Mouse (Mus musculus): Measurements from ENCODE around the gene Rnf126.

GRCm38 (mm10) chr10:79762875-79763274 lies 3.9 kb downstream of the Rnf126 start:
- TF ChIP-seq CTCF (IDR thresholded peaks at IDR 0.05; ENCODE audit: control insufficient read depth, insufficient read depth, low read length) = no peak
- TF ChIP-seq POLR2A (IDR thresholded peaks at IDR 0.05; ENCODE audit: borderline replicate concordance, control insufficient read depth, low read depth, low read length) = no peak
